In genomic region chr2:27430621-27431020, GRCm38 (mm10) we compare ENCODE assay signal across 12 mouse cellular contexts. TPM values are rescaled to one million over a fixed set of nuclear protein-coding genes. Genes with fewer than 3 reads are reported as not detected.
A peak's percentile ranks its signal among the peaks of the same experiment; 100 is the strongest.
DNase-seq lines count a peak whose midpoint lies in the region.
"Had no signal": no experiment of that assay in that cellular context is flagged by ENCODE, and none has a peak within 500 bp of the region (broad histone marks: within the 10 kb centered on the region; RNA-seq: fewer than 3 reads in every experiment).

No protein-coding gene starts in this region.

- peak; percentile 88 for DNase-seq in brain, adult 2 months (ENCODE audit: low read depth, low spot score)
- peak; percentile 61 to 83 for DNase-seq in frontal cortex, postnatal 36 days (ENCODE audit: low spot score in 2 of 2)
- peak; percentile 50 to 52 for DNase-seq in layer of hippocampus, postnatal 36 days
- peak; percentile 78 to 86 for DNase-seq in right cerebral cortex, postnatal 10 days (ENCODE audit: low spot score in 2 of 2)
- no peak for DNase-seq in thymus, postnatal 36 days
- no peak for DNase-seq in gastrocnemius, adult 18-20 months (ENCODE audit: low spot score)
- DNase-seq in urinary bladder, postnatal 25 days (ENCODE audit: low spot score), result no peak
- DNase-seq: adrenal gland, adult 8-10 months; cerebellum, adult 8-10 months; liver, postnatal 0 days; spleen, adult 18-20 months; thymus, postnatal 4 days had no signal

RNA-seq across cellular contexts. Expression of gene Vav2, which starts 3.8 kb away (rescaled TPM):
- total RNA-seq in layer of hippocampus, postnatal 36 days (2021), result 10 to 100 TPM; 11.2 to 11.5 TPM
- 1 to 10 TPM; 1.9 to 3.1 TPM for total RNA-seq in gastrocnemius, adult 18-20 months (2021)

RNA-seq across cellular contexts. Expression of gene Brd3os, which starts 11.5 kb away (rescaled TPM):
- total RNA-seq in layer of hippocampus, postnatal 36 days (2021), result 10 to 100 TPM; 22.6 to 24.0 TPM
- total RNA-seq in gastrocnemius, adult 18-20 months (2021), result 1 to 10 TPM in 1 of 2 experiments, under 1 TPM in 1; 0.57 to 1.8 TPM

Comparison
In these comparisons a context has a peak if more than half of its experiments do, and no peak if none do; other contexts are left out.
1. DNase-seq: peak in brain, adult 2 months (single experiment), frontal cortex, postnatal 36 days (2 of 2), layer of hippocampus, postnatal 36 days (2 of 2) and right cerebral cortex, postnatal 10 days (2 of 2); none in thymus, postnatal 36 days (0 of 2), gastrocnemius, adult 18-20 months (single experiment) and urinary bladder, postnatal 25 days (single experiment).
2. RNA of gene Brd3os, which starts 11.5 kb away (total RNA-seq): 22.6 to 24.0 TPM in layer of hippocampus, postnatal 36 days; 0.57 to 1.8 TPM in gastrocnemius, adult 18-20 months; every median in the first group is over 4 times any median in the second.